23 mouse cellular contexts compared by ENCODE assay signal in the genomic region with DNA sequence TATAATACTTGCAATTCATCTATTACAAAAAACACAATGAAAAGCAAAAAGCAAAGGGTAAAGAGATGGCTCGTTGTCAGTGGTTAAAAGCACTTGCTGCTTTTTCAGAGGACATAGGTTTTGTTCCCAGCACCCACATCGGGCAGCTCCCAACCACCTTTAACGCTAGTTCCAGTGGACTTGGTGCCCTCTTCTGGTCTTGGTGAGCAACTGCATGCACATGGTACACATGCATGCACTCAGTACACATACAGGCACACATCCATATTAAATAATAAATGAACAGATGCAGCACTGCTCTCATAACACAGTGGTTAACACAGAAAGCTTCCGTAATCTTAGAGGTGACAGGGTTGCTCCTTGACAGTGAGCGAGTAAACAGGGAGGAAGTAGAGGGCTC. TPM values are rescaled to one million over a fixed set of nuclear protein-coding genes. Genes with fewer than 3 reads are reported as not detected.
DNase-seq lines count a peak whose midpoint lies in the region; ATAC-seq and TF ChIP-seq lines count a peak whose summit lies in the region.
"Had no signal": no experiment of that assay in that cellular context is flagged by ENCODE, and none has a peak within 500 bp of the region (broad histone marks: within the 10 kb centered on the region; RNA-seq: fewer than 3 reads in every experiment).

No protein-coding gene starts in this region.

- no peak overlapping the region for H3K4me2 ChIP-seq in forebrain, postnatal 0 days (ENCODE audit: low read depth)
- no peak overlapping the region for H3K4me2 ChIP-seq in forebrain, embryonic 13.5 days
- H3K4me2 ChIP-seq in midbrain, postnatal 0 days (ENCODE audit: low read depth, low read length, poor library complexity, severe bottlenecking) = no peak overlapping the region
- H3K4me2 ChIP-seq in midbrain, embryonic 15.5 days = no peak overlapping the region
- H3K4me2 ChIP-seq in stomach, postnatal 0 days (replicated peaks; ENCODE audit: low read depth) = no peak overlapping the region
- H3K4me2 ChIP-seq: heart, embryonic 12.5 days; hindbrain, embryonic 12.5 days; limb, embryonic 15.5 days had no signal

- WGBS in forebrain, postnatal 0 days = 91% methylated on average over 5 of the region's 5 CpGs
- 94% methylated on average over 5 of the region's 5 CpGs for WGBS in forebrain, embryonic 13.5 days
- WGBS in midbrain, postnatal 0 days = 92% methylated on average over 5 of the region's 5 CpGs
- 93% methylated on average over 5 of the region's 5 CpGs for WGBS in midbrain, embryonic 15.5 days
- WGBS in stomach, postnatal 0 days = 93% methylated on average over 5 of the region's 5 CpGs

- peaks cover 10% of the 10 kb centered on the region for H3K4me1 ChIP-seq in forebrain, postnatal 0 days (ENCODE audit: insufficient read depth)
- 0 out of 2 replicates have a peak, but pooled peaks cover 2% of the 10 kb centered on the region for H3K4me1 ChIP-seq in forebrain, embryonic 13.5 days
- peaks cover 12% of the 10 kb centered on the region; the same call in 1 of the 2 replicates for H3K4me1 ChIP-seq in midbrain, postnatal 0 days (ENCODE audit: insufficient read depth, low read length)
- H3K4me1 ChIP-seq in midbrain, embryonic 15.5 days = peaks cover 17% of the 10 kb centered on the region
- H3K4me1 ChIP-seq in stomach, postnatal 0 days (replicated peaks; ENCODE audit: control insufficient read depth, insufficient read depth) = no peaks in the 10 kb centered on the region
- H3K4me1 ChIP-seq: heart, embryonic 12.5 days had no signal

- H3K4me3 ChIP-seq in forebrain, postnatal 0 days (ENCODE audit: low read depth, low read length) = no peak overlapping the region
- no peak overlapping the region for H3K4me3 ChIP-seq in forebrain, embryonic 13.5 days
- no peak overlapping the region for H3K4me3 ChIP-seq in left cerebral cortex, adult 2 months
- H3K4me3 ChIP-seq in midbrain, postnatal 0 days (ENCODE audit: low read depth, low read length) = no peak overlapping the region
- no peak overlapping the region for H3K4me3 ChIP-seq in midbrain, embryonic 15.5 days
- no peak overlapping the region for H3K4me3 ChIP-seq in stomach, postnatal 0 days (ENCODE audit: low read depth, low read length)
- H3K4me3 ChIP-seq: heart, embryonic 12.5 days; hindbrain, embryonic 12.5 days; limb, embryonic 15.5 days; midbrain, embryonic 10.5 days had no signal

- no peak overlapping the region for H3K9ac ChIP-seq in forebrain, postnatal 0 days
- H3K9ac ChIP-seq in forebrain, embryonic 13.5 days = no peak overlapping the region
- H3K9ac ChIP-seq in midbrain, postnatal 0 days (replicated peaks; ENCODE audit: low read length, poor library complexity, severe bottlenecking) = no peak overlapping the region
- H3K9ac ChIP-seq in midbrain, embryonic 15.5 days = no peak overlapping the region
- no peak overlapping the region for H3K9ac ChIP-seq in stomach, postnatal 0 days (ENCODE audit: low read length)
- H3K9ac ChIP-seq: heart, embryonic 12.5 days; hindbrain, embryonic 12.5 days; limb, embryonic 15.5 days had no signal

- ATAC-seq in forebrain, postnatal 0 days = no peak
- no peak for ATAC-seq in forebrain, embryonic 13.5 days
- ATAC-seq in midbrain, postnatal 0 days (ENCODE audit: low FRiP score) = no peak
- ATAC-seq in midbrain, embryonic 15.5 days (replicated peaks) = no peak
- ATAC-seq in stomach, postnatal 0 days (ENCODE audit: low FRiP score, low TSS enrichment) = no peak
- no peak for ATAC-seq in cerebellum, adult (ENCODE audit: insufficient number of reproducible peaks, low FRiP score, low TSS enrichment)
- ATAC-seq: forebrain, embryonic 14.5 days had no signal

- intact Hi-C loops in left cerebral cortex, adult 2 months (cut with DNase I) = no loop called here
- intact Hi-C loops in left cerebral cortex, postnatal 10 days (cut with DNase I) = no loop called here

- no peaks in the 10 kb centered on the region for H3K9me3 ChIP-seq in forebrain, postnatal 0 days (ENCODE audit: low read length)
- H3K9me3 ChIP-seq in forebrain, embryonic 13.5 days (replicated peaks) = no peaks in the 10 kb centered on the region
- no peaks in the 10 kb centered on the region for H3K9me3 ChIP-seq in midbrain, postnatal 0 days (ENCODE audit: low read length)
- no peaks in the 10 kb centered on the region for H3K9me3 ChIP-seq in midbrain, embryonic 15.5 days
- H3K9me3 ChIP-seq in stomach, postnatal 0 days (ENCODE audit: control insufficient read depth, low read length) = no peaks in the 10 kb centered on the region; the same call in 1 of the 2 replicates
- H3K9me3 ChIP-seq: limb, embryonic 15.5 days had no signal

- H3K27ac ChIP-seq in forebrain, postnatal 0 days (ENCODE audit: low read depth, low read length) = no peak overlapping the region
- no peak overlapping the region for H3K27ac ChIP-seq in forebrain, embryonic 13.5 days
- H3K27ac ChIP-seq in left cerebral cortex, adult 2 months = peak overlapping the region; percentile 45
- no peak overlapping the region for H3K27ac ChIP-seq in midbrain, postnatal 0 days (ENCODE audit: low read depth, low read length)
- H3K27ac ChIP-seq in midbrain, embryonic 15.5 days = no peak overlapping the region
- no peak overlapping the region for H3K27ac ChIP-seq in stomach, postnatal 0 days (replicated peaks)
- H3K27ac ChIP-seq: hindbrain, embryonic 12.5 days; limb, embryonic 15.5 days; midbrain, embryonic 10.5 days had no signal

- H3K36me3 ChIP-seq in forebrain, postnatal 0 days (ENCODE audit: insufficient read depth) = no peaks in the 10 kb centered on the region
- no peaks in the 10 kb centered on the region for H3K36me3 ChIP-seq in forebrain, embryonic 13.5 days (ENCODE audit: poor library complexity, severe bottlenecking)
- H3K36me3 ChIP-seq in midbrain, postnatal 0 days (ENCODE audit: insufficient read depth, low read length) = no peaks in the 10 kb centered on the region
- H3K36me3 ChIP-seq in midbrain, embryonic 15.5 days (replicated peaks) = no peaks in the 10 kb centered on the region
- H3K36me3 ChIP-seq in stomach, postnatal 0 days (ENCODE audit: control insufficient read depth, insufficient read depth, low read length) = no peaks in the 10 kb centered on the region
- H3K36me3 ChIP-seq: G1E; hindbrain, embryonic 12.5 days; limb, embryonic 15.5 days; midbrain, embryonic 10.5 days had no signal

- no peaks in the 10 kb centered on the region for H3K27me3 ChIP-seq in forebrain, postnatal 0 days (ENCODE audit: insufficient read depth, low read length)
- no peaks in the 10 kb centered on the region for H3K27me3 ChIP-seq in forebrain, embryonic 13.5 days
- no peaks in the 10 kb centered on the region for H3K27me3 ChIP-seq in midbrain, postnatal 0 days (ENCODE audit: insufficient read depth, low read length)
- no peaks in the 10 kb centered on the region for H3K27me3 ChIP-seq in midbrain, embryonic 15.5 days (replicated peaks)
- H3K27me3 ChIP-seq in stomach, postnatal 0 days (ENCODE audit: control insufficient read depth, insufficient read depth, low read length) = no peaks in the 10 kb centered on the region
- H3K27me3 ChIP-seq: heart, embryonic 12.5 days; hindbrain, embryonic 12.5 days; limb, embryonic 15.5 days had no signal

- TF ChIP-seq CTCF in forebrain, postnatal 0 days (IDR thresholded peaks at IDR 0.05; ENCODE audit: low read depth) = peak; percentile 13; the same call in 1 of the 2 replicates
- TF ChIP-seq CTCF in left cerebral cortex, adult 2 months (IDR thresholded peaks at IDR 0.05) = peak; percentile 20
- TF ChIP-seq CTCF in midbrain, postnatal 0 days (IDR thresholded peaks at IDR 0.05) = peak; percentile 42
- peak; percentile 27; the same call in 1 of the 2 replicates for TF ChIP-seq CTCF in stomach, postnatal 0 days (IDR thresholded peaks at IDR 0.05; ENCODE audit: low read depth)

- no peak for DNase-seq in forebrain, postnatal 0 days
- no peak for DNase-seq in left cerebral cortex, adult 2 months (ENCODE audit: extremely low spot score in 1 of 2, low spot score in 2 of 2)
- DNase-seq in left cerebral cortex, postnatal 10 days (ENCODE audit: extremely low spot score in 1 of 2, low spot score in 2 of 2) = no peak
- DNase-seq in midbrain, postnatal 0 days (ENCODE audit: low spot score) = no peak
- no peak for DNase-seq in stomach, postnatal 0 days (ENCODE audit: low spot score)
- DNase-seq: adrenal gland, postnatal 10 days; cerebellum, adult 9-10 months; gastrocnemius, postnatal 14 days; heart, postnatal 10 days; kidney, adult 9 months; kidney, postnatal 25 days; left cerebral cortex, postnatal 4 days; lung, adult 18-20 months; lung, postnatal 4 days had no signal

- TF ChIP-seq EP300 in stomach, postnatal 0 days (optimal IDR thresholded peaks at IDR 0.05) = no peak

RNA-seq across cellular contexts. Expression of a gene that starts 20.3 kb away (rescaled TPM):
- 143 and 212 TPM in 2 replicates for total RNA-seq in forebrain, postnatal 0 days (2014; rRNA removed)
- 132 and 175 TPM in 2 replicates for polyA plus RNA-seq in forebrain, postnatal 0 days (2015; fragmentation: Nextera tagmentation; extraction: Ambion mirVana)
- 119 and 133 TPM in 2 replicates for polyA plus RNA-seq in forebrain, embryonic 13.5 days (2015; fragmentation: Nextera tagmentation; extraction: Ambion mirVana)
- total RNA-seq in left cerebral cortex, adult 2 months (2021) = 100 to 1,000 TPM; 343 to 346 TPM
- 100 to 1,000 TPM; 289 to 298 TPM for total RNA-seq in left cerebral cortex, postnatal 10 days (2021)
- 245 and 300 TPM in 2 replicates for total RNA-seq in midbrain, postnatal 0 days (2014; rRNA removed)
- polyA plus RNA-seq in midbrain, postnatal 0 days (2015; fragmentation: Nextera tagmentation; extraction: Ambion mirVana) = 198 and 212 TPM in 2 replicates
- 176 and 180 TPM in 2 replicates for polyA plus RNA-seq in midbrain, embryonic 15.5 days (2015; fragmentation: Nextera tagmentation; extraction: Ambion mirVana)
- 40.5 and 52.9 TPM in 2 replicates for polyA plus RNA-seq in stomach, postnatal 0 days (2015; fragmentation: Nextera tagmentation; extraction: Ambion mirVana)
